Mouse (Mus musculus): Measurements from ENCODE around the gene Siglec1. TPM values are rescaled to one million over a fixed set of nuclear protein-coding genes. Genes with fewer than 3 reads are reported as not detected.
"Not testable (repeated sequence)": the region's sequence is repeated elsewhere in the genome, so short reads cannot be mapped to it uniquely, and the experiment has no call there.

Siglec1 gene
- total RNA-seq, 2 experiments from 2014 or later, result 0.50 to 0.51 TPM

DNA sequence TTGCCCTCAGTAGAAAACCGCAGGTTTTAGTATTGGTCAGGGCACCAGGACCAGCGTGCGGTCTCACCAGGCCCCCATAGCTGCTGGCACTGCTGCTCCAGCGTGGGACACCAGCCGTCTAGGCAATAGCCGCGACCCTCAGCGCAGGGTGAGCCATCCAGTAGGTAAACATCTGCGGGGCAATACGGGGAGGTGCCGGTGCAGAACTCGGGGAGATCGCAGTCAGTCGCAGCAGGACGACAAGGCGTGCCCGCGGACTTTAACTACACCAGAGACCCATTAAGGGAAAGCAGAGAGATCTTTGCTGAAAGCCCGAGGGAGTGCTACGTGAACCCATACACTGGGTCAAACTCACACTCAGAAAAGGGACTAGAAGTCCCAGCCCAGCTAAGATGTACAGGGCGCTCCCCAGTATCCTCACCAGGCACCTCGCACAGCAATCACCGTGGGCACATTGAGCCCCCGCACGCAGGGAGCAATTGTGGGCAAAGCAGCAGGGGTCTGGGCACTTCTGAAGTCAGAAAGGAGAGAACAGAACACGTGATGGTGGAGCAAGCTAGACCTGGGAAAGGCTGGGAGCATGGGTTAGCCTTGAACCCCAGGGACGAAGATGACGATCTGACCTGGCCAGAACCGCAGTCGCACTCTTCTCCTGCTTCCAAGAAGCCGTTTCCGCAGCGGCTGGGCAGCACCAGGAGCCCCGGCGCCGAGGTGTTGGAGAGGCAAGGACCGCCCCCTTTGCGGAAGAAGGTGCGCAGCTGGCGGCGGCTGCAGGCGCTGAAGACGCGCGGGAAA lies 32.5 kb downstream of the Siglec1 start:
- DNase-seq (ENCODE audit: low spot score in 2 of 2), result no peak

DNA sequence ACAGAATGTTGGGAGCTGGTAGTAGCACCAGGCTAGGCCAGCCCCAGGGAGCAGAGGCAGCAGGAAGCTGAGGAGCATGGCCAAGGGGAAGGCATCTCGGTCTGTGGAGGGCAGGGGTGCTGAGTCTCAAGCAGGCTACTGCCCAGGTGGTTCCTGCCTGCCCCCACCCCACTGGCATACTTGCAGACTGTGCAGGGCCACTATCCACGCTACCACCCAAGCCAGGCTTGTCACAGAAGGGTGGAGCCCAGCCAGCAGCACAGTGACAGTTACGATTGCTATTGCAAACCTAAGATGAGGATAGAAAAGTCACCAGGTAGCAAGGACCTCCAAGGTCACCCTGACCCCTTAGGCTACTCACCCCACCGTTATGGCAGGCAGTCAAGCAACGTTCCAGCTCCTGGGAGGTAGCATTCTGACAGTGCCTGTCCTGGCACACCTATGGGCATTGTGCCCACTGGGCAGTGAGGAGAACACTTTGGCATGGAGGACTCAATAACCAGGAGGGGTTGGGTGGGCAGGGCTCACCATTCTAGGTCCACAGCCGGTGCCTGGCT lies 33.6 kb downstream of the Siglec1 start:
- DNase-seq (ENCODE audit: low spot score in 2 of 2), result no peak

- no peak for DNase-seq (ENCODE audit: low spot score in 2 of 2)
Observed at GRCm38 (mm10) chr2:131052043-131052442, 34.5 kb downstream of the Siglec1 start.

DNA sequence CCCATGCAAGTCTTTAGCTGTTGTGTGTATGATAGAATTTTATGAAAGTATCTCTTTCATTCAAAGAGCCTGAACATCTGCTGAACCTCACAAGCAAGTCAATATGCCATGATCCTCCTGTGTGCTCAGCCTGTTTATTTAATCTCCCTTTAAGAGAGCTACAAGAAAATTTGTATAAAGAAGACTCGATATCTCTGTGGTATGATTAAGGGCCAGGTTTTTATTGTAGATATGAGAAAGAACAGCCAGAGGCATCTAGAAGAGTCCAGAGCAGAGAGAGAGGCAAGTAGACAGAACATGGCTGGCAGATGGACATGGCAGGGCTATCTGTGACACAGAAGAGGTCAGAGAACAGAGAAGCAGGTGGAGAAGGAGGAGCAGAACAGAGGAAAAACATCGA lies 40.5 kb downstream of the Siglec1 start:
- DNase-seq (ENCODE audit: low spot score in 2 of 2), result no peak

DNA sequence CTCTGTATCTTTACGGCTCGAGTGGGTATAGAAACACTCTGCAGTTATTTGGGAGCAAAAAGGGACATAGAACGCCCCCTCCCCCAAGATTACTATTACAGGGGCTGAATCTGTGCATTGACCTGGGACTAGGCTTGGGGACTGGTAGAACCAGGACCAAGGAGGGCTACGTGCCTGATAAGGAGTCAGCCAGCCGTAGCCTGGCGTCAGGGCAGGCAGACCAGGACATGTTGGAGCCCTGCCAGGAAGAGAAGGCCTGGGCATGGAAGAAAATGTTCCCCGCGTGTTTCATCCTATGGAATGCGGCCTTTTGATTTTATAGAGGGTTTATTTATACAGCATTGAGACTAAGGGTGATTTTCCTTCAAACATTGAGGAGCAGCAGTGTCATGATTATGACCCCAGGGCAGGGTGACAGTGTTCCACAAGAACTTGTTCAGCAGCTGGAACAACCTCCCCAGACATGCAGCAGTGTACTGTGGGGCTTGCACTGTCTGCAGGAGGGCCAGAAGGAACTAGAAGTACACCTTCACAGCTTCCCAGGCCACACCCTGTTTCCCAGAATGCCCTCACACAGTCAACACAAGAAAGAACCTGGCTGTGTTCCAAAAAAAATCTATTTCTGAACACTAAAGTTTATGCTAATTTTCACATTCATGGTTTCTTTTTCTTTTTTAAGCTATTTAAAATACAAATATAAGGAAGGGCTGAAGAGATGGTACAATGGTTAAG lies 41.4 kb downstream of the Siglec1 start:
- DNase-seq (ENCODE audit: low spot score in 2 of 2), result no peak

DNA sequence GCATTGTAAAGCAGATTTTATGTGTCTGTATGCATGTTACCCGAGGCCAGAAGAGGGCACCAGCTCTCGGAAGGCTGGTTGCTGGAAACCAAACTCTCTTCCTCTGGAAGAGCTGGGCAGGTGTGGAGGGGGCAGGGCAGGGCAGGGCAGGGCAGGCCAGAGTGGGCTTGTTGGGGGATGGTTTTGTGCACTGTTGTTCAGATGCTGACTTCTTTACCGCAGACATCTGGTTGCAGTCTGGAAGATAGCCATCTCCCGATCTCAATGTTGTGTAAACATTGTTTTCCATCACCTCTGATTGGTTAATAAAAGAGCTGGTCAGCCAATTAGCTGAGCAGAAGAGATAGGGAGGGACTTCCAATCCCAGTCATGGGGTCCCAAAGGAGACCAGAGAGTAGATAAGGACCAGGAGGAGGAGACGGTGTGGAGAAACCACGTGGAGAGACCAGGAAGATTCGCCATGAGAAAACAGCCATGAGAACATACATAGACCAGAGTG lies 42.2 kb downstream of the Siglec1 start:
- no peak for DNase-seq (ENCODE audit: low spot score in 2 of 2)

GRCm38 (mm10) chr2:131042988-131043387 lies 43.6 kb downstream of the Siglec1 start, which contains the start of gene Gfra4:
Gfra4 (minus strand) TSS chr2:131043088.
- DNase-seq (ENCODE audit: low spot score in 2 of 2), result no peak

- peak; percentile 66 to 81 for DNase-seq (ENCODE audit: low spot score in 2 of 2)
Observed at GRCm38 (mm10) chr2:131040854-131041825, 45.4 kb downstream of the Siglec1 start.

DNA sequence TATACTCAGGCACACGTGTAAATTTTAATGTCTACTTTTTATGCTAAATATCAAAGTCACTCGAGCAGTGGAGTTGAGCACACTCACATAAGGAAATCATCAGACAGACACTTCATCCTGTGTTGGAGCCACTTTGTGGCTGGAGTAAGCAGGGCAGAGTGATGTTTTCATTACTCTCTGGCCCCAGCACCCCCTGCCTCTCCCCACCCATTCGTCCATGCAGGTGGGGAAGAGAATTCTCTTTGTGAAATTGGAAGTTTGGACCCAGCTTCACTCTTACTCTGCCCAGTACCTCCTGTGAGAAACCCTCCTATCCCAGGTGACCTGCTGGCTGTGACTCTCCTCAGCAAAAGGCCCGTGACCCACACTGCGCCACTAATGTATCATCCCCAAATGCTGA lies 47.9 kb downstream of the Siglec1 start:
- DNase-seq (ENCODE audit: low spot score in 2 of 2), result no peak

DNA sequence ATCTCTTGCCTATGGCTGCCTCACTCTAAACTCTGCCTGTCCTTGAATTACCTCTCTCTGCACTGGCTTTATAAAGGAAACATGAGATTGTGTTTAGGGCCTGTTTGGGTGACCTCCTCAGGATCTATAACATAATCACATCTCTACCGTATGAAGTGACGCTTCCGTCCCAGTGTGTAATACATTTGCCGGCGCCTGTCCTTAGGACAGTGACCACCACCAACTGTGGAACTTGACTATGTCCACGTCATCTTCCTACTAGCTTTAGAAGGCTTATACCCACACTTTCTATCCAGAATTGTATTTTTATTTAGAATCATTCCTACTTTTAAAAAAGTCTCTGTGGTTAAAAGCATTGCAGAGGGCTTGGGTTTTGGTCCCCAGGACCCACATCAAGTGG lies 48.4 kb downstream of the Siglec1 start:
- no peak for DNase-seq (ENCODE audit: low spot score in 2 of 2)

DNA sequence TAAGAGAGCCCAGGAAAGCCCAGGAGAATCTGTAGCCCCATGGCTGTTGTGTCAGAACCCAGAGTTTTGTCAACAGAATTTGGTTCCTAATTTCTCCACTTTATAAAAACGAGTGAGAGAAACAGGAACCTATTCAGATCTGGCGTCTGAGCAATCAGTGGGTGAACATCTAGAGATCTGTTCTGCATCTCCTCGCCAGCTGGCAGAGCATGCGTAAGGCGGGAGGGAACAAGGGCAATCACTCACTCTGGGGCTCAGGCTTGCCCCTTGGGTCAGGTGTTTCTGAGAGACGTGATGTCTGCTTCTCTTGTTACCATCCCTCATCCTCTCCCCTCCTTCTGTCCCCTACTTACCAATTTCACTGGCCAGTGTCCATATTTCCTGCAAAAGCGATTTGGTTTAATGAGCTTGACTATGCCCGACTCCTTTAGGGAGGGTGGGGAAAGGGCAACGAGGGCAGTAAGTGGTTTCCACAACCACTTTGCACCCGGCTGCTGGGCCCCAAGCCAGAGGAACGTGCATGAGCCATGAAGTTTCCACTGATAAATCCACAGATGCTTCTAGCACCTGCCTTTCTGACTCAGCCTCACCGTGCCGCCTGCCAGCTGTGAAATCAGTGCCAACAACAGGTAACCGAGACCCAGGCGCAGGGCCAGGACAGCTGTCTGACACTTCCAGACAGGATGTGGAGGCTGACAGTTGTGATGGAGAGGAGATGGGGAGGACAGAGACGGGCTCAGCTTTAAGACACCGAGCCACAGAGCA lies 49.2 kb downstream of the Siglec1 start:
- peak; percentile 39 to 51 for DNase-seq (ENCODE audit: low spot score in 2 of 2)

GRCm38 (mm10) chr2:131036757-131037156 lies 49.8 kb downstream of the Siglec1 start:
- DNase-seq (ENCODE audit: low spot score in 2 of 2), result no peak

DNA sequence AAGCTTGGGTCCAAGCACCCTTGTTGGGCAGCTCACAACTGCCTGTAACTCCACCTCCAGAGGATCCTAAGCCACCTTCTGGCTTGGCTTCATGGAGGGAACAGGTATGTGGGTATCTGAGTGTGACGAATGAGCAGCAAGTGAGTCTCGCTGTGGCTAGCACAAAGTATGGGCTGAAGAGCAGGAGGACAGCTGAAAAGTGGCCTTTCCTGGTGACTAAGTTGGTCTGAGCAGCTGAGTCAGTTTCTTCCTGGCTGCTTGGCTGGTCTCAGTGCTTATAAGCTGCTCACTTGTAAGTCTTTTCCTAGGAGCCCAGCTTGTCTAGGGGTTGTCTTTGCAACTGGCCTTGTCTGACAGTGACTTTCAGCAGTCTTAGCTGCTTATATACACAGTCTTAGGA lies 50.2 kb downstream of the Siglec1 start:
- DNase-seq (ENCODE audit: low spot score in 2 of 2), result no peak

DNA sequence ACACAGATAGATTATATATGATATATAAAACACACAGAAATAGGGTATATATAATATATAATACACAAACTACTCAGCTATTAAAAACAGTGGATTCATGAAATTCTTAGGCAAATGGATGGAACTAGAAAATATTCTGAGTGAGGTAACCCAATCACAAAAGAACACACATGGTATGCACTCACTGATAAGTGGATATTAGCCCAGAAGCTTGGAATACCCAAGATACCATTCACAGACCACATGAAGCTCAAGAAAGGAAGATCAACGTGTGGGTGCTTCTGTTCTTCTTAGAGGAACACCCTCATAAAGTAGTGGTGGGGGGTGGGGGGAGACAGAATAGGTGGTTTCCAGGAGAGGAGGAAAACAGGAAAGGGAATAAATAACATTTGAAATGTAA lies 55.2 kb downstream of the Siglec1 start:
- DNase-seq (ENCODE audit: low spot score in 2 of 2), result not testable (repeated sequence)

GRCm38 (mm10) chr2:131030998-131031397 lies 55.6 kb downstream of the Siglec1 start:
- DNase-seq (ENCODE audit: low spot score in 2 of 2), result no peak

GRCm38 (mm10) chr2:131030561-131030960 lies 56.0 kb downstream of the Siglec1 start:
- no peak for DNase-seq (ENCODE audit: low spot score in 2 of 2)

- no peak for DNase-seq (ENCODE audit: low spot score in 2 of 2)
Observed at GRCm38 (mm10) chr2:131029065-131029935, 57.3 kb downstream of the Siglec1 start.

DNA sequence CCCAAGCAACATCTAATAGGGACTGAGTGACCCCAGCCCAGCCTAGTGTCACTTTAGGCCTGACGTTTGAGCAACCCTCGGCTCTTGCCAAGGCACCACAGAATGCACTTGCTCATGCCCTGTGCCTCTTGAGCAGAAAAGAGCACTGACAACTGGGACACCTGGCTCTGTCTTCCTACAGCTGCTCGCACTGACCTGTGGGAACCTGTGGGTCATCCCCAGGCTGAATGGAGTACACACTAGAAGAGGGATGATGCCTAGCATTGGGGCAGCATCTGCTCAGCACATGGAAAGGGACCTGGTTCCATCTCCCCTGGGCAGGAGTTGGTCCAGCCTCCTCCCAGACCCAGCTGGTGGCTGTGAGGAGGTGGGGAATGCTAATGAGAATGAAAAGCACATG lies 59.6 kb downstream of the Siglec1 start:
- no peak for DNase-seq (ENCODE audit: low spot score in 2 of 2)

GRCm38 (mm10) chr2:131025230-131025629 lies 61.3 kb downstream of the Siglec1 start:
- DNase-seq (ENCODE audit: low spot score in 2 of 2), result no peak
